Mouse (Mus musculus): Measurements from ENCODE around the gene Gm29423. TPM values are rescaled to one million over a fixed set of nuclear protein-coding genes. Genes with fewer than 3 reads are reported as not detected.
"Not testable (repeated sequence)": the region's sequence is repeated elsewhere in the genome, so short reads cannot be mapped to it uniquely, and the experiment has no call there.

Gm29423 gene
- total RNA-seq (2021) = not detected
- long read RNA-seq = 0 reads

DNA sequence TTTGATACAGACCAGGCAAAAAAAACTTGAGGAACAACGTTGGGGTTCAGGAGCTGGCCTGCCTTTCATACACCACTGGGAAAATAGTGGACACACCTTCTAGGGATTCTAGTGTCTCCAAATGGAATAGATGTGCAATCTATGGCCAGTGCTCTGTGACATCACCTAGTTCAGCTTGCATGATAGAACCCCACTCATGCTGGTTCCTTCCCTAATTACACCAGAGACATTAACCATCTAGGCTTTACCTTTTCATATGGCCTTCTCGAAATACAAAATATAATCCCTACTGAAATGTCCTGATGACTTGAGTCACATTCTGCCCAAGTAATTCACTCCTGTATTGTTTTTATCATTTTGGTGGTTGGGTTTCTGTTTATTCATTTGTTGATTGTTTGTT is at the start of gene Gm29423, which contains the start of gene Gm29644:
Gm29423 (minus strand) TSS at position 101 of the 400 bp plus-strand sequence.
Gm29644 (minus strand) TSS at position 157 of the 400 bp plus-strand sequence.
- DNase-seq (ENCODE audit: low spot score in 2 of 2) = not testable (repeated sequence)

DNA sequence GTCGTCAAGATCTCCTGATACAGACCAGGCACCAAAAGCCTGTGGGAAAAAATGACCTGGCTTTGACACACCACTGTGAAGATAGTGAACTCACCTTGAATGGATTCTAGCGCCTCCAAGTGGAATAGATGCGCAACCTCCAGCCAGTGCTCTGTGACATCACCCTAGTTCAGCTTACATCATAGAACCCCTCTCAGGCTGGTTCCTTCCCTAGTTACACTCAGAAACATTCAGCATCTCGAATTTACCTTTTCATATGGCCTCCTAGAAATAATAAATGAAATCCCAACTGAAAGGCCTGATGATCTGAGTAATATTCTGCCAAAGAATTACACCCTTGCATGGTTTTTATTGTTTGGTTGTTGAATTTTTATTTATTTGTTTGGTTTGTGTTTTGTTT is 29.5 kb downstream of the Gm29423 start, which contains the start of gene Gm21118:
Gm21118 (minus strand) TSS at position 101 of the 400 bp plus-strand sequence.
- DNase-seq (ENCODE audit: low spot score in 2 of 2) = not testable (repeated sequence)

Other genes starting within 250 kb of the Gm29423 start
- not detected for gene Gm21118, start 29.6 kb downstream of the Gm29423 start, total RNA-seq (2021)
- not detected for gene Gm29644, start 56 bp upstream of the Gm29423 start, total RNA-seq (2021)
- gene Gm20888, start 138.6 kb upstream of the Gm29423 start, total RNA-seq (2021) = not detected

All from layer of hippocampus, adult 18-20 months (tissue).